10 mouse cellular contexts compared by ENCODE assay signal in the genomic region with DNA sequence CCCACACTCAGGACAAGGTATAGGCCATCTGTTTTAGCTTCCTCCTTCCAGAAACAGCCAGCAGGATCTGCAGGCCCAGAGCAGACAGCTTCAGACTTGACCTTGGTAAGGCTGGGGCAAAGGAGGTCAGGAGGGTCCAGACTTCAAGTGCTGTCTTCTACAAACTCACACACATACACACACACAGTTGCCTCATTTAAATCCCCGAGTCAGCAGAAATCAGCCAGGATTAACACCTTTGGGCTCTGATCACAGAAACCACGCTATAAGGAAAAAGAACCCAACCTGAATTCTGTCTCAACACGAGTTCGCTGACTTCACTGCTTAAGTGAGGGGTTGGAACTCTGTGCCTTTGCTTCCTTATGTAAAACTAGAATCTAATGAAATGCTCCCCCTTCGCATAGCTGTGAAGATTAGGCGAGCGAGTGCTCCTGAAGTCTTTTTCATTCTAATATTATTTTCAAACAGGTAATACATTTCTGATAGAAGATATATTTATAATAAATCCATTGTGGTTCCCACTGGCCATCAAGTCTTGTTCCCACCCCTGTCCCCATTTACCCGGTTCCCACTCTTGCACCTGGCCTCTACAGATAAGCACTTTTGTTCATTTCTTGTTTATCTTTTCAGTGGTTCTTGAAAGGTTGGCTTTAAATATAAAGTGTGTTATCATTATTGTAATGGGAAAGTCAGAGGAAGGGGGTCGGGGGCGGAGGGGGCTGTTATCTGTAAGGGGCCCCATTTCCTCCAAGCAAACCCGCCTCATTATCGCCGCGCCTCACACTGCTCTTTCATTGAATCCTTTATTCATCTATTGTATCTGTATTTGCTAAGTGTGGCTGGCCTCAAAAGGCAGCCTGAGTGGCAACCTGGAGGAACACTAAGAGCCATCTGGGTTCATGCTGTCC.
DNase-seq lines count a peak whose midpoint lies in the region; ATAC-seq and TF ChIP-seq lines count a peak whose summit lies in the region.
"Had no signal": no experiment of that assay in that cellular context is flagged by ENCODE, and none has a peak within 500 bp of the region (broad histone marks: within the 10 kb centered on the region; RNA-seq: fewer than 3 reads in every experiment).

No protein-coding gene starts in this region.

- WGBS in heart, embryonic 13.5 days, result 45% methylated on average over 14 of the region's 14 CpGs
- WGBS in forebrain, embryonic 13.5 days, result 44% methylated on average over 14 of the region's 14 CpGs
- WGBS in liver, embryonic 14.5 days (ENCODE audit: insufficient replicate concordance), result 15% methylated on average over 14 of the region's 14 CpGs

- no peak for DNase-seq in heart, postnatal 10 days
- peak; percentile 91 for DNase-seq in MEL (ENCODE audit: low read depth, low spot score)
- peak; percentile 46 to 64 (median 48) for DNase-seq in liver, embryonic 14.5 days (ENCODE audit: low read depth in 3 of 3, low spot score in 3 of 3)
- DNase-seq in adrenal gland, postnatal 14 days, result no peak
- no peak for DNase-seq in kidney, adult 8-10 months
- DNase-seq in thymus, postnatal 36 days, result no peak
- DNase-seq: embryo, embryonic 11 days had no signal

- peaks cover 84% of the 10 kb centered on the region for H3K4me1 ChIP-seq in heart, embryonic 13.5 days
- peaks cover 31 to 38% of the 10 kb centered on the region in 2 experiments for H3K4me1 ChIP-seq in MEL (ENCODE audit: control insufficient read depth in 1 of 2, insufficient read depth in 2 of 2, low read length in 2 of 2)
- H3K4me1 ChIP-seq in forebrain, embryonic 13.5 days, result peaks cover 57% of the 10 kb centered on the region
- peaks cover 47 to 57% of the 10 kb centered on the region in 2 experiments for H3K4me1 ChIP-seq in liver, embryonic 14.5 days (replicated peaks; ENCODE audit: control insufficient read depth in 2 of 2, insufficient read depth in 2 of 2, low read length in 1 of 2)

- no peak overlapping the region for H3K4me3 ChIP-seq in heart, embryonic 13.5 days
- no peak overlapping the region; a peak in 1 of 4 replicates for H3K4me3 ChIP-seq in MEL (ENCODE audit: control insufficient read depth in 1 of 2, insufficient read depth in 1 of 2, low read depth in 2 of 2, low read length in 2 of 2)
- no peak overlapping the region for H3K4me3 ChIP-seq in forebrain, embryonic 13.5 days
- H3K4me3 ChIP-seq in liver, embryonic 14.5 days (ENCODE audit: insufficient read depth in 1 of 2, low read depth in 2 of 2, low read length in 2 of 2), result no peak overlapping the region
- H3K4me3 ChIP-seq: limb, embryonic 15.5 days had no signal

- 0 out of 2 replicates have a peak overlapping the region, but pooled peaks have one; percentile 1 for H3K4me2 ChIP-seq in heart, embryonic 13.5 days
- H3K4me2 ChIP-seq in forebrain, embryonic 13.5 days, result no peak overlapping the region; the same call in 1 of the 2 replicates
- peak overlapping the region; percentile 45 for H3K4me2 ChIP-seq in liver, embryonic 14.5 days (ENCODE audit: low read depth)
- H3K4me2 ChIP-seq: limb, embryonic 15.5 days had no signal

- no peaks in the 10 kb centered on the region for H3K27me3 ChIP-seq in heart, embryonic 13.5 days (replicated peaks)
- H3K27me3 ChIP-seq in MEL (ENCODE audit: control insufficient read depth in 1 of 2, insufficient read depth in 2 of 2, low read length in 2 of 2), result no peaks in the 10 kb centered on the region
- H3K27me3 ChIP-seq in forebrain, embryonic 13.5 days, result no peaks in the 10 kb centered on the region
- H3K27me3 ChIP-seq in liver, embryonic 14.5 days (ENCODE audit: control insufficient read depth, insufficient read depth, low read length), result no peaks in the 10 kb centered on the region
- H3K27me3 ChIP-seq: limb, embryonic 15.5 days had no signal

- H3K27ac ChIP-seq in heart, embryonic 13.5 days (replicated peaks), result peak overlapping the region; percentile 52; the same call in 1 of the 2 replicates
- H3K27ac ChIP-seq in MEL (ENCODE audit: control insufficient read depth, low read depth, low read length), result peak overlapping the region; percentile 90
- 0 out of 2 replicates have a peak overlapping the region, but pooled peaks have one; percentile 62 for H3K27ac ChIP-seq in forebrain, embryonic 13.5 days
- H3K27ac ChIP-seq in liver, embryonic 14.5 days, result peak overlapping the region; percentile 33; the same call in 1 of the 2 replicates
- H3K27ac ChIP-seq: limb, embryonic 15.5 days had no signal

- no peak for TF ChIP-seq RAD21 in MEL (IDR thresholded peaks at IDR 0.05; ENCODE audit: low read depth, low read length)

- no peak for ATAC-seq in heart, embryonic 13.5 days (ENCODE audit: extremely low read depth, insufficient number of reproducible peaks, low FRiP score, low TSS enrichment)
- ATAC-seq in forebrain, embryonic 13.5 days, result no peak
- ATAC-seq in liver, embryonic 14.5 days (ENCODE audit: insufficient read depth), result peak; percentile 63

- no peaks in the 10 kb centered on the region for H3K79me2 ChIP-seq in MEL (ENCODE audit: control insufficient read depth, insufficient read depth, low read length, poor library complexity)

- H3K36me3 ChIP-seq in heart, embryonic 13.5 days, result peaks cover 5% of the 10 kb centered on the region; the same call in 1 of the 2 replicates
- peaks cover 0 to 30% of the 10 kb centered on the region in 2 experiments; a peak in 2 of 4 replicates for H3K36me3 ChIP-seq in MEL (ENCODE audit: control insufficient read depth in 1 of 2, insufficient read depth in 2 of 2, low read length in 2 of 2)
- no peaks in the 10 kb centered on the region for H3K36me3 ChIP-seq in forebrain, embryonic 13.5 days (ENCODE audit: poor library complexity, severe bottlenecking)
- no peaks in the 10 kb centered on the region for H3K36me3 ChIP-seq in liver, embryonic 14.5 days (replicated peaks; ENCODE audit: control insufficient read depth, insufficient read depth, low read depth)
- H3K36me3 ChIP-seq: limb, embryonic 15.5 days had no signal

- intact Hi-C loops in heart, postnatal 10 days (cut with DNase I), result no loop called here

- no peaks in the 10 kb centered on the region for H3K9me3 ChIP-seq in heart, embryonic 13.5 days
- H3K9me3 ChIP-seq in MEL (replicated peaks; ENCODE audit: insufficient read depth, low read length), result no peaks in the 10 kb centered on the region
- no peaks in the 10 kb centered on the region for H3K9me3 ChIP-seq in forebrain, embryonic 13.5 days (replicated peaks)
- H3K9me3 ChIP-seq in liver, embryonic 14.5 days (ENCODE audit: control insufficient read depth, low read length), result no peaks in the 10 kb centered on the region
- H3K9me3 ChIP-seq: limb, embryonic 15.5 days had no signal

- TF ChIP-seq EP300 in MEL (IDR thresholded peaks at IDR 0.05; ENCODE audit: low read depth in 1 of 2, low read length in 2 of 2), result peak; percentile 96 to 100
- peak; percentile 75 for TF ChIP-seq EP300 in liver, embryonic 14.5 days (IDR thresholded peaks at IDR 0.05; ENCODE audit: low read depth)

- no peak for TF ChIP-seq CTCF in MEL (IDR thresholded peaks at IDR 0.05 in 2 of 3, conservative IDR thresholded peaks at IDR 0.05 in 1 of 3; ENCODE audit: control insufficient read depth in 1 of 3, insufficient read depth in 1 of 3, low read depth in 2 of 3, low read length in 3 of 3, poor library complexity in 1 of 3, severe bottlenecking in 1 of 3)
- no peak for TF ChIP-seq CTCF in liver, embryonic 14.5 days (IDR thresholded peaks at IDR 0.05; ENCODE audit: low read depth)

- no peak for TF ChIP-seq POLR2A in MEL (IDR thresholded peaks at IDR 0.05; ENCODE audit: control insufficient read depth in 1 of 2, insufficient read depth in 1 of 2, low read depth in 1 of 2, low read length in 2 of 2, poor library complexity in 1 of 2)

- no peak overlapping the region for H3K9ac ChIP-seq in heart, embryonic 13.5 days
- peak overlapping the region; percentile 1; the same call in 1 of the 2 replicates for H3K9ac ChIP-seq in MEL (ENCODE audit: control insufficient read depth, low read depth, low read length, poor library complexity, severe bottlenecking)
- H3K9ac ChIP-seq in forebrain, embryonic 13.5 days, result no peak overlapping the region
- peak overlapping the region; percentile 28 for H3K9ac ChIP-seq in liver, embryonic 14.5 days (replicated peaks)
- H3K9ac ChIP-seq: limb, embryonic 15.5 days had no signal

TF ChIP-seq in MEL, 35 proteins besides CTCF, POLR2A, EP300 and RAD21 (continues in another document):
- TF ChIP-seq SMC3 (IDR thresholded peaks at IDR 0.05; ENCODE audit: low read depth, low read length) (0 out of 2 replicates have a peak, but pooled peaks have one; percentile 4), MAFK (IDR thresholded peaks at IDR 0.05; ENCODE audit: borderline replicate concordance, low read depth, low read length) (peak; percentile 90), CHD2 (IDR thresholded peaks at IDR 0.05; ENCODE audit: low read length) (peak; percentile 51), TBP (IDR thresholded peaks at IDR 0.05; ENCODE audit: low read depth, low read length) (no peak; the same call in 1 of the 2 replicates), SIN3A (IDR thresholded peaks at IDR 0.05; ENCODE audit: low read length) (peak; percentile 94), KAT2A (conservative IDR thresholded peaks at IDR 0.05; ENCODE audit: low read depth, low read length) (peak; percentile 55), MEF2A (IDR thresholded peaks at IDR 0.05; ENCODE audit: extremely low read depth, insufficient replicate concordance, low read depth, low read length, poor library complexity, severe bottlenecking) (peak; percentile 95), HCFC1 (IDR thresholded peaks at IDR 0.05; ENCODE audit: low read depth, low read length) (peak; percentile 59), MAZ (IDR thresholded peaks at IDR 0.05; ENCODE audit: low read depth, low read length) (peak; percentile 99), MYC (IDR thresholded peaks at IDR 0.05; ENCODE audit: low read depth, low read length) (peak; percentile 73; the same call in 1 of the 2 replicates), ZC3H11A (IDR thresholded peaks at IDR 0.05; ENCODE audit: low read depth, low read length) (peak; percentile 5; the same call in 1 of the 2 replicates), BHLHE40 (IDR thresholded peaks at IDR 0.05; ENCODE audit: borderline replicate concordance, low read depth, low read length) (peak; percentile 72; the same call in 1 of the 2 replicates), RCOR1 (IDR thresholded peaks at IDR 0.05; ENCODE audit: low read depth, low read length) (peak; percentile 95), TAL1 (IDR thresholded peaks at IDR 0.05; ENCODE audit: low read length) (peak; percentile 91), ELF1 (IDR thresholded peaks at IDR 0.05; ENCODE audit: low read depth, low read length) (0 out of 2 replicates have a peak, but pooled peaks have one; percentile 25), GABPA (IDR thresholded peaks at IDR 0.05; ENCODE audit: low read depth, low read length) (no peak), NELFE (IDR thresholded peaks at IDR 0.05; ENCODE audit: low read depth, low read length) (0 out of 2 replicates have a peak, but pooled peaks have one; percentile 34), UBTF (IDR thresholded peaks at IDR 0.05; ENCODE audit: borderline replicate concordance, insufficient read depth, low read depth, low read length) (no peak), ZNF384 (IDR thresholded peaks at IDR 0.05; ENCODE audit: low read depth, low read length) (peak; percentile 51), POLR2AphosphoS5 (IDR thresholded peaks at IDR 0.05; ENCODE audit: borderline replicate concordance, low read depth, low read length) (no peak)

Comparison
In these comparisons a context has a peak if more than half of its experiments do, and no peak if none do; other contexts are left out.
1. H3K27ac ChIP-seq: peak in every context shown above with its lines; median percentile 90 in MEL; 62 in forebrain, embryonic 13.5 days; 52 in heart, embryonic 13.5 days; 33 in liver, embryonic 14.5 days.
2. H3K9ac ChIP-seq: peak in MEL (single experiment) and liver, embryonic 14.5 days (single experiment); none in heart, embryonic 13.5 days (single experiment) and forebrain, embryonic 13.5 days (single experiment).
3. DNase-seq: peak in MEL (single experiment) and liver, embryonic 14.5 days (3 of 3); none in heart, postnatal 10 days (0 of 2), adrenal gland, postnatal 14 days (single experiment), kidney, adult 8-10 months (0 of 2) and thymus, postnatal 36 days (0 of 2).